Mouse (Mus musculus) MEL (cell line): Measurements from ENCODE around the gene Gpbp1l1.

Source experiments
- CTCF ChIP-seq, 3 experiments: IDR thresholded peaks in 2 of 3; conservative IDR thresholded peaks in 1 of 3; 2 replicates each; pipeline ENCODE4 v1.5.1; 2011 to 2012; ENCODE audit warnings: low read length in 3 of 3, low read depth in 2 of 3, mild to moderate bottlenecking in 2 of 3, improper control_type of control experiment in 1 of 3, inconsistent platforms in 1 of 3, mixed read lengths in 1 of 3, moderate library complexity in 1 of 3; ENCODE audit not compliant: control insufficient read depth in 1 of 3, insufficient read depth in 1 of 3, poor library complexity in 1 of 3, severe bottlenecking in 1 of 3
- E2F4 ChIP-seq: IDR thresholded peaks from 2 replicates; pipeline ENCODE4 v1.6.1; 2011; ENCODE audit warnings: low read depth, low read length, improper control_type of control experiment, borderline replicate concordance
- ELF1 ChIP-seq: IDR thresholded peaks from 2 replicates; pipeline ENCODE4 v1.6.1; 2014; ENCODE audit warnings: low read depth, mild to moderate bottlenecking, inconsistent platforms, low read length, improper control_type of control experiment, moderate library complexity
- HCFC1 ChIP-seq: IDR thresholded peaks from 2 replicates; pipeline ENCODE4 v1.6.1; 2012; ENCODE audit warnings: low read depth, mild to moderate bottlenecking, inconsistent platforms, low read length, improper control_type of control experiment, moderate library complexity
- MAX ChIP-seq: IDR thresholded peaks from 2 replicates; pipeline ENCODE4 v1.6.1; 2011; ENCODE audit warnings: low read length, improper control_type of control experiment
- MYC ChIP-seq: IDR thresholded peaks from 2 replicates; pipeline ENCODE4 v1.6.1; 2011; ENCODE audit warnings: low read depth, mild to moderate bottlenecking, low read length, improper control_type of control experiment, moderate library complexity
- POLR2A ChIP-seq, 2 experiments: IDR thresholded peaks; 2 replicates each; pipeline ENCODE4 v1.6.1; 2011 to 2012; ENCODE audit warnings: low read length in 2 of 2, mild to moderate bottlenecking in 2 of 2, control low read depth in 1 of 2, improper control_type of control experiment in 1 of 2, low read depth in 1 of 2, moderate library complexity in 1 of 2; ENCODE audit not compliant: control insufficient read depth in 1 of 2, insufficient read depth in 1 of 2, poor library complexity in 1 of 2
- UBTF ChIP-seq: IDR thresholded peaks from 2 replicates; pipeline ENCODE4 v1.6.1; 2012; ENCODE audit warnings: low read depth, mild to moderate bottlenecking, inconsistent platforms, low read length, improper control_type of control experiment, moderate library complexity, borderline replicate concordance; ENCODE audit not compliant: insufficient read depth
- USF1 ChIP-seq: IDR thresholded peaks from 2 replicates; pipeline ENCODE4 v1.6.1; 2014; ENCODE audit warnings: low read depth, mild to moderate bottlenecking, inconsistent platforms, low read length, improper control_type of control experiment, moderate library complexity
- ZKSCAN1 ChIP-seq: IDR thresholded peaks from 2 replicates; pipeline ENCODE4 v1.6.1; 2012; ENCODE audit warnings: low read depth, mild to moderate bottlenecking, inconsistent platforms, low read length, improper control_type of control experiment, moderate library complexity
- ZMIZ1 ChIP-seq: IDR thresholded peaks from 2 replicates; pipeline ENCODE4 v1.6.1; 2012; ENCODE audit warnings: low read depth, mild to moderate bottlenecking, inconsistent platforms, low read length, improper control_type of control experiment, moderate library complexity
- ZNF384 ChIP-seq: IDR thresholded peaks from 2 replicates; pipeline ENCODE4 v1.6.1; 2012; ENCODE audit warnings: low read depth, mild to moderate bottlenecking, inconsistent platforms, low read length, improper control_type of control experiment

DNA sequence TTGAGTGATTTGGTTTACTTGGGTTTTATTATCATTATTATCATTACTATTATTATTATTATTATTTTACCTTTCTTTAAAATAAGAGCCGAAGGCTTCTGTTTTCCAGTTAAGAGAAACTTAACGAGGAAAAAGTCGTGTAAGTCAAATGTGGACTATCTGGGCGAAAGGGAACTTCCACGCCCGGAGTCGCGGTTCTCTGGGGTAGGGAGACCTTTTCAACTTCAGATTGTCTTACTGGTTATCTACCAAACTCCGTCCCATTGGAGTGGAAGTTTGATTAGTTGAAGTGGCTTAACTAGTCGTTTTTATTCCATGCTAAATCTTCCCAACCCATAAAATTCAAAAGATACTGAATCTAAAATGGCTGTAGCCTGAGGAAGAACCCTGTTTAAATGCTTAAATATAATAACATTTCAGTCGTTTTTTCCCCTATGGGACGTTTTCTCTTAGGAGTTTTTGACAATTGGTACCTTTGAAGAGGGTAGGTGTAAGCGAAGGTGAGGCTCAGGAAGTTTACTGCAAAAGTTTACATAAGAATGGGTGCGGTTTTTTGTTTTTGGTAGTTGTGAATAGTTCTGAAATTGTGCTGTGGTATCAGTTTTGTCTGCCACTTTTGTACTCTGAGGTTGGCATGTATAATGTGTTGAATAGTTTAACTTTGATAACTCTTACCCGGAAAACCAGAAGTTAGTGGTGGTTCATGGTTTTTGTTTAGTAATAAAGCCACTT lies 859 bp downstream of the Gpbp1l1 start:
- TF ChIP-seq POLR2A (IDR thresholded peaks at IDR 0.05; ENCODE audit: control insufficient read depth in 1 of 2, insufficient read depth in 1 of 2, low read depth in 1 of 2, low read length in 2 of 2, poor library complexity in 1 of 2), result no peak
- TF ChIP-seq CTCF (IDR thresholded peaks at IDR 0.05 in 2 of 3, conservative IDR thresholded peaks at IDR 0.05 in 1 of 3; ENCODE audit: control insufficient read depth in 1 of 3, insufficient read depth in 1 of 3, low read depth in 2 of 3, low read length in 3 of 3, poor library complexity in 1 of 3, severe bottlenecking in 1 of 3), result no peak
- TF ChIP-seq ZNF384, result no peak
- TF ChIP-seq E2F4, result no peak
- TF ChIP-seq UBTF, result no peak
- no peak for TF ChIP-seq USF1
- TF ChIP-seq HCFC1, result no peak
- no peak for TF ChIP-seq ZKSCAN1
- no peak for TF ChIP-seq MAX
- TF ChIP-seq ELF1, result no peak
- no peak for TF ChIP-seq ZMIZ1
- TF ChIP-seq MYC, result no peak
